Mouse (Mus musculus) neural tube, embryonic 14.5 days (tissue): ENCODE data around the gene Gm11985. TPM values are rescaled to one million over a fixed set of nuclear protein-coding genes. Genes with fewer than 3 reads are reported as not detected.

Experiments used
- ATAC-seq: fragments of 200-750 bp; cut with Nextera tagmentation; 2 replicates; pipeline ENCODE4 v1.8.0; 2017; ENCODE audit warnings: low read depth, mild to moderate bottlenecking, moderate TSS enrichment, moderate library complexity
- H3K27ac ChIP-seq: fragments of 300-500 bp; sonication (generic); 2 replicates; pipeline ENCODE4 v1.5.1; 2014; ENCODE audit warnings: low read depth, mild to moderate bottlenecking, control low read depth, low read length, moderate library complexity, mixed read lengths
- H3K27me3 ChIP-seq: fragments of 300-500 bp; sonication (generic); 2 replicates; pipeline ENCODE4 v1.6.1; 2014; ENCODE audit warnings: low read length; ENCODE audit not compliant: control insufficient read depth, insufficient read depth
- H3K36me3 ChIP-seq: fragments of 300-500 bp; sonication (generic); 2 replicates; pipeline ENCODE4 v1.6.1; 2014; ENCODE audit warnings: low read length, mixed read lengths; ENCODE audit not compliant: control insufficient read depth, insufficient read depth
- H3K4me1 ChIP-seq: fragments of 300-500 bp; sonication (generic); 2 replicates; pipeline ENCODE4 v1.6.1; 2014; ENCODE audit warnings: low read length; ENCODE audit not compliant: control insufficient read depth, insufficient read depth
- H3K4me2 ChIP-seq: fragments of 300-500 bp; sonication (generic); 2 replicates; pipeline ENCODE4 v1.6.1; 2014; ENCODE audit warnings: mild to moderate bottlenecking, low read depth, low read length, control low read depth
- H3K4me3 ChIP-seq: fragments of 300-500 bp; sonication (generic); 2 replicates; pipeline ENCODE4 v1.5.1; 2014; ENCODE audit warnings: low read depth, low read length, control low read depth, mixed read lengths
- H3K9ac ChIP-seq: fragments of 300-500 bp; sonication (generic); replicated peaks from 2 replicates; pipeline ENCODE4 v1.6.1; 2014; ENCODE audit warnings: low read depth, mild to moderate bottlenecking, control low read depth, low read length, mixed read lengths
- H3K9me3 ChIP-seq: fragments of 300-500 bp; sonication (generic); 2 replicates; pipeline ENCODE4 v1.6.1; 2016; ENCODE audit warnings: low read length; ENCODE audit not compliant: control insufficient read depth
- WGBS: fragments of 180-500 bp; shearing (Covaris S2); extraction: QIAGEN DNeasy Blood & Tissue Kit; methylation state at CpG from one replicate; pipeline ENCODE4 v1.1.7; 2014; 5-methylcytosine and 5-hydroxymethylcytosine counted together
- polyA plus RNA-seq: library from polyadenylated mRNA; unstranded; fragments of >200 nt; fragmentation: Nextera tagmentation; extraction: Ambion mirVana; gene quantifications from 2 replicates; pipeline ENCODE4 v1.2.1, GENCODE M21; 2014

The Gm11985 gene
- polyA plus RNA-seq, 1 experiment from 2014 or later, result 0.20 TPM

- no peaks in the 10 kb centered on the region for H3K4me1 ChIP-seq
- no peak overlapping the region for H3K4me2 ChIP-seq
- no peaks in the 10 kb centered on the region for H3K9me3 ChIP-seq
- no peaks in the 10 kb centered on the region for H3K27me3 ChIP-seq
- no peak for ATAC-seq
- no peak overlapping the region for H3K27ac ChIP-seq
- no peak overlapping the region for H3K4me3 ChIP-seq
- no peaks in the 10 kb centered on the region for H3K36me3 ChIP-seq
- H3K9ac ChIP-seq, result no peak overlapping the region
- WGBS, result 93% methylated on average over 2 of the region's 2 CpGs
Observed at GRCm38 (mm10) chr11:7179276-7179675, 9.1 kb downstream of the Gm11985 start.

GRCm38 (mm10) chr11:7178724-7179123, 9.6 kb downstream of the Gm11985 start:
- 76% methylated on average over 4 of the region's 4 CpGs for WGBS
- H3K4me2 ChIP-seq, result no peak overlapping the region
- no peaks in the 10 kb centered on the region for H3K9me3 ChIP-seq
- no peak for ATAC-seq
- H3K4me1 ChIP-seq, result no peaks in the 10 kb centered on the region
- no peaks in the 10 kb centered on the region for H3K27me3 ChIP-seq
- no peak overlapping the region for H3K4me3 ChIP-seq
- no peak overlapping the region for H3K9ac ChIP-seq
- H3K36me3 ChIP-seq, result no peaks in the 10 kb centered on the region
- no peak overlapping the region for H3K27ac ChIP-seq

- no peak overlapping the region for H3K27ac ChIP-seq
- no peak overlapping the region for H3K4me2 ChIP-seq
- WGBS, result 85% methylated on average over 6 of the region's 6 CpGs
- no peaks in the 10 kb centered on the region for H3K9me3 ChIP-seq
- H3K9ac ChIP-seq, result no peak overlapping the region
- H3K4me3 ChIP-seq, result no peak overlapping the region
- no peaks in the 10 kb centered on the region for H3K4me1 ChIP-seq
- no peaks in the 10 kb centered on the region for H3K36me3 ChIP-seq
- H3K27me3 ChIP-seq, result no peaks in the 10 kb centered on the region
- no peak for ATAC-seq
Observed at GRCm38 (mm10) chr11:7173664-7174063, 14.7 kb downstream of the Gm11985 start.

- H3K4me2 ChIP-seq, result no peak overlapping the region
- H3K27me3 ChIP-seq, result no peaks in the 10 kb centered on the region
- no peak overlapping the region for H3K27ac ChIP-seq
- no peaks in the 10 kb centered on the region for H3K9me3 ChIP-seq
- H3K36me3 ChIP-seq, result no peaks in the 10 kb centered on the region; the same call in 1 of the 2 replicates
- ATAC-seq, result no peak
- no peaks in the 10 kb centered on the region for H3K4me1 ChIP-seq
- no peak overlapping the region for H3K9ac ChIP-seq
- WGBS, result 93% methylated on average over 1 of the region's 1 CpGs
- H3K4me3 ChIP-seq, result no peak overlapping the region
Observed at GRCm38 (mm10) chr11:7169645-7170044, 18.7 kb downstream of the Gm11985 start.

- Histone ChIP-seq H3K27ac (no peak overlapping the region), H3K4me3 (no peak overlapping the region), H3K27me3 (no peaks in the 10 kb centered on the region), H3K4me1 (peaks cover 3% of the 10 kb centered on the region; the same call in 1 of the 2 replicates), H3K4me2 (no peak overlapping the region), H3K36me3 (no peaks in the 10 kb centered on the region; the same call in 1 of the 2 replicates), H3K9me3 (no peaks in the 10 kb centered on the region), H3K9ac (no peak overlapping the region)
- WGBS, result 24% methylated on average over 4 of the region's 4 CpGs
- ATAC-seq, result peak; percentile 45; the same call in 1 of the 2 replicates
Observed at GRCm38 (mm10) chr11:7164416-7164815, 24.0 kb downstream of the Gm11985 start.

GRCm38 (mm10) chr11:7161502-7162174, 26.7 kb downstream of the Gm11985 start:
- Histone ChIP-seq H3K9ac (no peak overlapping the region), H3K4me3 (no peak overlapping the region), H3K4me1 (peaks cover 3% of the 10 kb centered on the region; the same call in 1 of the 2 replicates), H3K27ac (no peak overlapping the region; the same call in 1 of the 2 replicates), H3K27me3 (no peaks in the 10 kb centered on the region), H3K9me3 (no peaks in the 10 kb centered on the region), H3K36me3 (no peaks in the 10 kb centered on the region; the same call in 1 of the 2 replicates), H3K4me2 (no peak overlapping the region)
- 80% methylated on average over 8 of the region's 8 CpGs for WGBS
- ATAC-seq, result peak; percentile 36; the same call in 1 of the 2 replicates

- Histone ChIP-seq H3K4me3 (no peak overlapping the region), H3K4me2 (no peak overlapping the region), H3K27ac (peak overlapping the region; percentile 36; the same call in 1 of the 2 replicates), H3K9me3 (no peaks in the 10 kb centered on the region), H3K4me1 (peaks cover 3% of the 10 kb centered on the region; the same call in 1 of the 2 replicates), H3K36me3 (no peaks in the 10 kb centered on the region), H3K27me3 (no peaks in the 10 kb centered on the region), H3K9ac (no peak overlapping the region)
- 30% methylated on average over 4 of the region's 4 CpGs for WGBS
- peak; percentile 50; the same call in 1 of the 2 replicates for ATAC-seq
Observed at GRCm38 (mm10) chr11:7160637-7161101, 27.7 kb downstream of the Gm11985 start.

GRCm38 (mm10) chr11:7160146-7160545, 28.2 kb downstream of the Gm11985 start:
- no peaks in the 10 kb centered on the region for H3K36me3 ChIP-seq
- H3K9ac ChIP-seq, result no peak overlapping the region
- H3K4me2 ChIP-seq, result no peak overlapping the region
- H3K4me3 ChIP-seq, result no peak overlapping the region
- no peaks in the 10 kb centered on the region for H3K9me3 ChIP-seq
- ATAC-seq, result no peak
- H3K27ac ChIP-seq, result peak overlapping the region; percentile 34
- peaks cover 3% of the 10 kb centered on the region; the same call in 1 of the 2 replicates for H3K4me1 ChIP-seq
- WGBS, result 79% methylated on average over 6 of the region's 6 CpGs
- no peaks in the 10 kb centered on the region for H3K27me3 ChIP-seq

- Histone ChIP-seq H3K4me1 (peaks cover 3% of the 10 kb centered on the region; the same call in 1 of the 2 replicates), H3K27ac (no peak overlapping the region), H3K9ac (no peak overlapping the region), H3K4me3 (no peak overlapping the region), H3K9me3 (no peaks in the 10 kb centered on the region), H3K36me3 (no peaks in the 10 kb centered on the region), H3K4me2 (no peak overlapping the region), H3K27me3 (no peaks in the 10 kb centered on the region)
- ATAC-seq, result no peak
- 94% methylated on average over 6 of the region's 6 CpGs for WGBS
Observed at GRCm38 (mm10) chr11:7158196-7158595, 30.2 kb downstream of the Gm11985 start.
